Mouse (Mus musculus): Measurements from ENCODE around the gene Rab4b.

DNA sequence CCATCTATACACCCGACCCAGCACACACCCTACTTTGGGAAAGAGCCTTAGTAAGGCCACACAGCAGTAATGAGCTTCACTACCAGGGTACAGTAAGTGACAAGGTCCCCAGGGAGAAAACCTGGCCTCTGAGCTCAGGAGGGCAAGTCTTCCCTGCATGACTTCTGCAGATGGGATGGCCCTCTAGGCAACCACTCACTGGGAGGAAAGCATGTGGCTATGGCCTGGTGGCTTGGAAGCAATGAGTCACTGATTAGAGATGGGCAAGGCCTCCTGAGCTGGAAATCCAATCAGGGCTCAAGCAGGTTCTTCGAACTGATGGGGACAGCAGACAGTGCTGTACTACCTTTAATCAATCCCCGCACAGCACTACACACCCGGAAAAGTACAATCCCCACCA, 17.0 kb downstream of the Rab4b start:
- TF ChIP-seq CTCF (IDR thresholded peaks at IDR 0.05; ENCODE audit: control insufficient read depth, insufficient read depth, insufficient replicate concordance, low read depth, low read length), result no peak
- TF ChIP-seq POLR2A (IDR thresholded peaks at IDR 0.05; ENCODE audit: control insufficient read depth, low read depth, low read length), result no peak
